Mouse (Mus musculus) liver, adult 2 months (tissue): ENCODE results near the gene Serpini1.

ENCODE experiments used
- CTCF ChIP-seq: fragments of 200-500 bp; IDR thresholded peaks from 2 replicates; pipeline ENCODE4 v1.5.1; 2011; ENCODE audit warnings: low read depth, low read length, control low read depth
- POLR2A ChIP-seq: fragments of 200-500 bp; IDR thresholded peaks from 2 replicates; pipeline ENCODE4 v1.6.1; 2011; ENCODE audit warnings: low read length, control low read depth; ENCODE audit not compliant: insufficient read depth; ENCODE audit errors: extremely low read depth

DNA sequence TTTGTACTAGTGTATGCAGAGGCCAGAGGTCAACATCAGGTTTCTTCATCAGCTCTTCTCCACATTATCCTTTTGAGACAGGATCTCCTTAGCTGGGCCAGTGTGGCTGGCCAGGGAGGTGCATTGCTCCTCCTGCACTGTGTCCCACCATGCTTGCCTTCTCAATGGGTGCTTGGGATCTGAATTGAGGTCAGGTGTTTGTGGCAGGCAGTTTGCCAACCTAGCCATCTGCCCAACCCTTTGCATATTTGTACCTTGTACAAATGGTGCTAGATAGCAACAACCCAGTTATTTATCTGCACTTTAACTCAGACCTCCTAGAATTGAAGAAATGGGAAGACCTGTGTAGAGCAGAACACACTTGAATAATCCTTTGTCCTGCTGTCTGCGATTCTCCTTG lies 78.3 kb downstream of the Serpini1 start:
- TF ChIP-seq CTCF (no peak), POLR2A (no peak)
